Mouse (Mus musculus) brain, embryonic 14.5 days (tissue): Measurements from ENCODE around the gene Qsox2. TPM values are rescaled to one million over a fixed set of nuclear protein-coding genes. Genes with fewer than 3 reads are reported as not detected.
A peak's percentile ranks its signal among the peaks of the same experiment; 100 is the strongest.

Experiments
- DNase-seq: peaks from one replicate; pipeline ENCODE4 v3.0.0-alpha.2; 2011; ENCODE audit warnings: low read depth
- CTCF ChIP-seq: fragments of 200-500 bp; IDR thresholded peaks from 2 replicates; pipeline ENCODE4 v1.5.1; 2012; ENCODE audit warnings: inconsistent platforms, mild to moderate bottlenecking, moderate library complexity, borderline replicate concordance; ENCODE audit not compliant: insufficient read depth, insufficient read length; ENCODE audit errors: extremely low read depth
- POLR2A ChIP-seq: fragments of 200-500 bp; IDR thresholded peaks from 2 replicates; pipeline ENCODE4 v1.6.1; 2012; ENCODE audit warnings: mild to moderate bottlenecking, inconsistent platforms, borderline replicate concordance; ENCODE audit not compliant: poor library complexity, insufficient read depth, insufficient read length, severe bottlenecking; ENCODE audit errors: extremely low read depth
- polyA plus RNA-seq: library from polyadenylated mRNA; depleted of rRNA; stranded (reverse); fragments of >200 nt; gene quantifications from 2 replicates; pipeline ENCODE4 v1.2.3, GENCODE M21; 2012; rRNA removed

Gene Qsox2
- polyA plus RNA-seq, 1 experiment, result 19.1 TPM

DNA sequence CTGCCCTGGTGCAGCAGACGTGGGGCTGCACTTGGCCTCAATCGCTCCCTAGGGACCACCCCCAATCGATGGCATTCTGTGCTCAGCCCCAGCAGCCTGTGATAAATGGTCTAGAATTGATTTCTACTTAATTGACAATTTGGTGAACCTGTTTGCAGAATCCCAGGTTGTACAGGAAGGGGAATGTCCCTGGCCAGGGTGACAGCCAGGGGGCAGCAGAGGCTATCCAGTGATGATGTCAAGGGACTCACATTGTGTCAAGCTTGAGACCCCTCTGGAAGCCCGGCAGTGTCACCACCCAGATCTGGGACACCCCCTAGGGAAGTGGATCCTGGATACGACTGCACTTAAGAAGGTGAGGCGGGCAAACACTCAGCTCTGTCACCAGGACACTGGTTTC lies 54.7 kb downstream of the Qsox2 start:
- TF ChIP-seq POLR2A (no peak), CTCF (peak; percentile 79)
- peak; percentile 54 for DNase-seq

DNA sequence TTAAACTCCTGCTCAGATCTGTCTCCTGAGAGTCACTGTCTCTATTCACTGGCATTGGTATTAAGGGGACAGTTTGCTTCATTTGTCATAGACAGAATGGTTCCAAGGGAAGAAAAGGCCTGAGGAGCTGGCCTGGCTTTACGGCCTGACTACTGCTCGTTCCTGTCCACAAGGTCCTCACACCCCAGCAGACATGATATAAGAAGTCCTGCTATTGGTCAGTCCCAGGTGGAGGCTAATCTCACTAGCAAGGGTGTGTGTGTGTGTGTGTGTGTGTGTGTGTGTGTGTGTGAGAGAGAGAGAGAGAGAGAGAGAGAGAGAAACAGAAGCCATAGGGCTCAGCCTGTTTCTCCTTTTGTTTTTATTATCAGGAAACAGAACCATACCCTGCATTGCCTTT lies 60.1 kb downstream of the Qsox2 start:
- TF ChIP-seq POLR2A, result no peak
- TF ChIP-seq CTCF, result no peak

DNA sequence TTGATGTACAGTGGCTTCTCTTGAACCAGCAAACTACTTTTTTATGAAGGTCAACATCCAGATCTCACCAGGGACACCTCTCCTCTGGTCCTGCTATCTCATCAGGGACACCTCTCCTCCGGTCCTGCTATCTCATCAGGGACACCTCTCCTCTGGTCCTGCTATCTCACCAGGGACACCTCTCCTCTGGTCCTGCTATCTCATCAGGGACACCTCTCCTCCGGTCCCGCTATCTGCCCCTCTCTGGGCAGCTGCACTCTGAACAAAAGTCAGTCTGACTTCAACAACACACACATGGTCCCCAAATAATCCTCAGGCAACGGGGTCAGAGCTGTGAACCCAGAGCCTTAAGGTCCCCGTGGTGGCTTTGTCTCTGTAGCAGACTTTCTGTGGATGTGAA lies 60.6 kb downstream of the Qsox2 start:
- TF ChIP-seq CTCF (no peak), POLR2A (no peak)
- DNase-seq, result no peak

More for the DNA sequence above, 60.1 kb downstream of the Qsox2 start:
- DNase-seq, result no peak

DNA sequence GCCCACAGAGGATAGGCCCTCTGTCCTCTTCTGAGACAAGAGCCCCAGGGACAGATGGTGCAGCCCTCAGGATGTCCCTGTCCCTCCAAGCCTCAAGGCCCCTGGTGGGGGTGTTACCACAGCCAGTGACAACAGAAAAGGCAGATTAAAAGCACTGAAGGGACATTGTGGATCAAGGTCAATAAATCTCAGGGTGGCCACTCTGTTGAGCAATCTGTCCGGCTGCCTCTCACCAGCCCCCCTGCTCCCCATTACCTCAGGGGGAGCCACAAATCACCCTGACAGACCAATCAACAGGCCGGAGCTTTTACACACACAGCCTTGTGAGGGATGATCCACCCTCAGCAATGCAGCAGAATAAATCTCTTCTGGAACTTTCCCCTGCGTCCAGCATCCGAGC lies 62.1 kb downstream of the Qsox2 start:
- no peak for TF ChIP-seq CTCF
- no peak for TF ChIP-seq POLR2A
- no peak for DNase-seq

DNA sequence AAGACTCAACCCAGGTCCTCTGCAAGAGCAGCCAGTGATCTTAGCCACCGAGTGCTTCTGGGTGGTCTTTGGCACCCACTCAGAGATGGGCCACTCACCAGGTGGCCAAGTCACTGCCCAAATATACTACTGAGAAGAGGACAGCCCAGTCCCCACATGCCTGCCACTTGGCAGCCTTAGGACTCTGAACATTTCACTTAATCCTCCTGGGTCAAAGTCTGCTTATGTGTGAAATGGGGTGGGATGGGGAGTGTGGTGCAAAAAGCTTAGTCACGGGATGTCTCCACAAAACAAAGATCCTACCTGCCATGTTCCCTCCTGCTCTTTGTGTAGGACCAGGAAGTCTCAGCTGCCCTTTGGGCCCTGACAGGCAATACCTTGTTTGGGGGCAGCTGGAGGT lies 65.2 kb downstream of the Qsox2 start:
- TF ChIP-seq POLR2A (no peak), CTCF (no peak)
- DNase-seq, result no peak

DNA sequence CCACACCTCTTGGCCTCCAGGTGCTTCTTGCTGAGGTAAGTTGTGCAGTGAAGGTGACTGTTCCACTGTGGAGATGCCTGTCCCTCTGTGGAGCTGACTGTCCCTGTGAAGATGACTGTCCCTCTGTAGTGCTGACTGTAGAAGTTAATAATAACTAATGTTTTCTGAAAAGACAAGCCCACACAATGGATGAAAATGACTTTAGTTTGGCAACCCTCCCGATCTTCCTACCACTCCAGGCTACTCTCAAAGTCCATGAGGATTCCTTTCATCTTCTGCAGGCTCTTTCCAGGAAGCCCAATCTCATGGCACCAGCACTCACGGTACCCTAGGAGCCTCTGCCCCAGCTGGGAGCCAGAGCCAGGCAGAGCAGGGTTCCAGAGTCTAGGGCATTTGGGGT lies 66.9 kb downstream of the Qsox2 start:
- TF ChIP-seq CTCF, result no peak
- no peak for TF ChIP-seq POLR2A
- no peak for DNase-seq

DNA sequence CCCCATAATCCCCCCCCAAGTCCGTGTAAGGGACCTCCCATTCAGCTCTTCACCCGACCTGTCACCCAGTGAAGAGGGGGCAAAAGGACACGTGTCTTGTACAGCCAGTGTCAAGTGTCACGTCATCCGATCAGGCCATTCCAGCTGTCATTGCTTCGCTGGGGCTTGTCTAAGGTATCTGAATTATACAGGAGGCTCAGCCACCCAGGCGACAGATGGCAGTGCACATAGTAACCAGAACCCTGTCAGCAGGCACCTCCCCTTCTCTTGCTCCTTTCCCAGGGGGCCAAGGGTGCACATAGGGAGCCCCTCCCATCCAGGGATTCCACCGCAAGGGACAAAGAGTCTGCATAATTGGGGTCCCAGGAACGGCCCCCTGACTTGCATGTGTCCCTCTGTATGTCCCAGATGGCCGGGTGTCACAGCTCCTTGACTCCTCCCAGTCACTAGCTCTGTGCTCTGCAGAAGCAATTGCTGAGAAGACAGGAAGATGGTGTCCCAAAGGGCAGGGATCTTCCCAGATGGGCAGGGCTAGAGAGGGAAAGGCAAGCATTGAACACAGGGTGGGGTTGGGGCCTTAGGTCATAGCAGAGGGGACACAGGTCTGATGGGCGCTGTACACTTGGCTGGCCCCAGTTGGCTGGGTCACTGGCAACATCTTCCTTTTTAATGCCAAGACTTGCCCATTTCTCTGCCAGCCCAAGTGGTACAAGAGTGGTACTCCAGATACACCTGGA lies 68.3 kb downstream of the Qsox2 start:
- TF ChIP-seq POLR2A, result no peak
- no peak for TF ChIP-seq CTCF
- peak; percentile 50 for DNase-seq

DNA sequence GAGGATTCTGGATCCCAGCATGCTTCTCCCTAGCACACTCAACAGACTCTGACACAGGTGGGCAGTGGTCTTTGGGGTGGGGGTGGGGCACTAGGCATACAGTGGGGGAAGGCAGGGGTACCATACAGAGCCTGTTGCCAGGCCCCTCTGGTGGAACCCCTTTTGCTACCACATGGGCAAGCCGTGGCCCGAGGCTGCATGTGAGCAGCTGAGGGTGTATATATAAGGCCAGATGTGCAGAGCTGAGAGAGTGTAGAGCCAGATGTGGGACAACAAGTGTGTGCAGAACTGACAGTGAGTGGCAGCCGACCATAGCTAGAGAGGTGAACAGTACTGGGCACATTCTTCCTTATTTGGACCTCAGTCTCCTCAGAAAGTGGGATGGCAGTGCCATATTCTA lies 70.4 kb downstream of the Qsox2 start:
- no peak for TF ChIP-seq POLR2A
- no peak for TF ChIP-seq CTCF
- DNase-seq, result no peak

Other genes with a start within 250 kb of the Qsox2 start
- gene Ubac1, start 215.8 kb downstream of the Qsox2 start, polyA plus RNA-seq, result 95.7 and 96.3 TPM in 2 replicates
- 12.0 and 14.8 TPM in 2 replicates for gene Nacc2, start 114.3 kb downstream of the Qsox2 start, polyA plus RNA-seq
- 1.6 and 3.3 TPM in 2 replicates for gene Lhx3, start 29.2 kb downstream of the Qsox2 start, polyA plus RNA-seq
- gene Ccdc187, start 57.0 kb upstream of the Qsox2 start, polyA plus RNA-seq, result 1.4 and 1.9 TPM in 2 replicates
- gene Gpsm1, start 78.0 kb upstream of the Qsox2 start, polyA plus RNA-seq, result 163 and 195 TPM in 2 replicates
- 31.0 and 32.8 TPM in 2 replicates for gene Dnlz, start 114.6 kb upstream of the Qsox2 start, polyA plus RNA-seq
- 1.8 and 2.2 TPM in 2 replicates for gene Card9, start 123.4 kb upstream of the Qsox2 start, polyA plus RNA-seq
- gene Snapc4, start 143.1 kb upstream of the Qsox2 start, polyA plus RNA-seq, result 52.9 and 53.8 TPM in 2 replicates
- 222 and 255 TPM in 2 replicates for gene Entr1, start 151.8 kb upstream of the Qsox2 start, polyA plus RNA-seq
- gene Pmpca, start 151.8 kb upstream of the Qsox2 start, polyA plus RNA-seq, result 116 and 133 TPM in 2 replicates
- gene Inpp5e, start 171.7 kb upstream of the Qsox2 start, polyA plus RNA-seq, result 39.4 and 44.8 TPM in 2 replicates
- gene Sec16a, start 207.7 kb upstream of the Qsox2 start, polyA plus RNA-seq, result 50.0 and 60.0 TPM in 2 replicates